Comparison of ENCODE assay signal across 20 mouse cellular contexts in the genomic region with DNA sequence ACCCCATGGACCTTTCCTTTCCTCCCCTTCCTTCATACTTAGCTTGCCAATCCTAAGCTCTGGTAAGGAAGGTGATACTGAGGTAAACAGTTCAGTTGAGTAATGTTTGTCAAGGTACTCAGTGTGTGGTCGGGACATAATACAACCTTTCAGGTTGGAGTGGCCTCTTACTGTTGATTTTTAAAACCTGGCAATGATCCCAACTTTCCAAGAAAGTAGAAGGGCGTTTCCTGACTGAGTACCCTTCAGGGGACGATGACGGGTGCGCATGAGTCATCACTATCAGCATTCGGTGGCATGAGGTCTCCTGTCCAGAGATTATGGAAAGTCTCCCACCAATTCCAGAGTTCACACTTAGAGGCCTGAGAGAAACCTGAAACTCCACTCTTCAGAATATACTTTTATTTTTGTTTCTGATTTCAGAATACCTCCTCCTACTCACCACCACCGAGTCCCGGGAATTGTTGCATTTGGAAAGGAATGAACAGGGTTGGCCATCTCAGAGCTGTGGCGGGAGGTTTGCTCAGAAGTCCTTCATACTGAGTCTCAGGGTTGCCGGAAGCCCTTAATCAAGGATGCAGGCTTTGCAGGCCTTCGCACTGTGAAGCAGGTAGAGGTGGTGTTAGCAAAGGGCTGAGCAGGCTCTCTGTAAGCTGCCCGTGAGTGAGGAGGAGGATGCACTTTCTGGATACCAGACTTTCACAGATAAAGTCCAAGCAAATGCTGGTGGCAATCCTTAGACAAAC. TPM values are rescaled to one million over a fixed set of nuclear protein-coding genes. Genes with fewer than 3 reads are reported as not detected.
A peak's percentile ranks its signal among the peaks of the same experiment; 100 is the strongest.
DNase-seq lines count a peak whose midpoint lies in the region; ATAC-seq and TF ChIP-seq lines count a peak whose summit lies in the region.
"Had no signal": no experiment of that assay in that cellular context is flagged by ENCODE, and none has a peak within 500 bp of the region (broad histone marks: within the 10 kb centered on the region; RNA-seq: fewer than 3 reads in every experiment).

No protein-coding gene starts in this region.

- TF ChIP-seq CTCF in lung, postnatal 0 days (IDR thresholded peaks at IDR 0.05) = no peak

- H3K4me2 ChIP-seq in lung, postnatal 0 days (replicated peaks; ENCODE audit: low read depth, low read length) = no peak overlapping the region
- H3K4me2 ChIP-seq in stomach, embryonic 16.5 days (ENCODE audit: low read depth, low read length) = no peak overlapping the region
- H3K4me2 ChIP-seq: heart, embryonic 12.5 days; kidney, embryonic 15.5 days; limb, embryonic 13.5 days; midbrain, embryonic 12.5 days; neural tube, embryonic 12.5 days had no signal

- DNase-seq in frontal cortex, postnatal 25 days (ENCODE audit: low spot score in 2 of 2) = no peak
- peak; percentile 44 for DNase-seq in fibroblast of lung, adult 2 months (ENCODE audit: low read depth)
- peak; percentile 92 for DNase-seq in lung, postnatal 0 days (ENCODE audit: low spot score)
- no peak for DNase-seq in Muller cell, postnatal 12 days (ENCODE audit: inconsistent ontology term)
- no peak for DNase-seq in urinary bladder, postnatal 4 days (ENCODE audit: low spot score in 2 of 2)
- DNase-seq: cerebellum, adult 9-11 months; gastrocnemius, postnatal 14 days; heart, postnatal 4 days; right cerebral cortex, postnatal 25 days had no signal

- no peaks in the 10 kb centered on the region; the same call in 1 of the 2 replicates for H3K4me1 ChIP-seq in lung, postnatal 0 days (ENCODE audit: insufficient read depth, low read depth, low read length)
- H3K4me1 ChIP-seq in stomach, embryonic 16.5 days (ENCODE audit: control insufficient read depth, insufficient read depth, low read length) = no peaks in the 10 kb centered on the region
- H3K4me1 ChIP-seq: kidney, embryonic 15.5 days; midbrain, embryonic 12.5 days; neural tube, embryonic 12.5 days had no signal

- WGBS in lung, postnatal 0 days = 40% methylated on average over 12 of the region's 12 CpGs
- WGBS in stomach, embryonic 16.5 days = 45% methylated on average over 12 of the region's 12 CpGs

- no peak overlapping the region for H3K4me3 ChIP-seq in lung, postnatal 0 days (ENCODE audit: low read depth, low read length)
- H3K4me3 ChIP-seq in stomach, embryonic 16.5 days (replicated peaks; ENCODE audit: low read length) = no peak overlapping the region
- H3K4me3 ChIP-seq: erythroblast, embryonic 14.5 days; heart, embryonic 12.5 days; kidney, embryonic 15.5 days; left cerebral cortex, adult 2 months; limb, embryonic 13.5 days; midbrain, embryonic 12.5 days; neural tube, embryonic 12.5 days had no signal

- H3K36me3 ChIP-seq in lung, postnatal 0 days (ENCODE audit: insufficient read depth, low read length) = no peaks in the 10 kb centered on the region
- H3K36me3 ChIP-seq in stomach, embryonic 16.5 days (ENCODE audit: control insufficient read depth, insufficient read depth, low read length) = no peaks in the 10 kb centered on the region
- H3K36me3 ChIP-seq: heart, embryonic 12.5 days; kidney, embryonic 15.5 days; limb, embryonic 13.5 days; midbrain, embryonic 12.5 days; neural tube, embryonic 12.5 days had no signal

- H3K9me3 ChIP-seq in lung, postnatal 0 days (ENCODE audit: low read length) = no peaks in the 10 kb centered on the region
- no peaks in the 10 kb centered on the region for H3K9me3 ChIP-seq in stomach, embryonic 16.5 days (replicated peaks; ENCODE audit: control insufficient read depth, low read length)
- H3K9me3 ChIP-seq: heart, embryonic 12.5 days; kidney, embryonic 15.5 days; limb, embryonic 13.5 days; midbrain, embryonic 12.5 days; neural tube, embryonic 12.5 days had no signal

- TF ChIP-seq EP300 in lung, postnatal 0 days (IDR thresholded peaks at IDR 0.05) = peak; percentile 98

- H3K27me3 ChIP-seq in lung, postnatal 0 days (replicated peaks; ENCODE audit: insufficient read depth, low read length) = no peaks in the 10 kb centered on the region
- no peaks in the 10 kb centered on the region for H3K27me3 ChIP-seq in stomach, embryonic 16.5 days (ENCODE audit: control insufficient read depth, insufficient read depth, low read length)
- H3K27me3 ChIP-seq: heart, embryonic 12.5 days; kidney, embryonic 15.5 days; limb, embryonic 13.5 days; midbrain, embryonic 12.5 days; neural tube, embryonic 12.5 days; Patski had no signal

- H3K27ac ChIP-seq in lung, postnatal 0 days (ENCODE audit: low read length) = peak overlapping the region; percentile 17; the same call in 1 of the 2 replicates
- peak overlapping the region; percentile 82 for H3K27ac ChIP-seq in stomach, embryonic 16.5 days (ENCODE audit: low read length)
- H3K27ac ChIP-seq: kidney, embryonic 15.5 days; left cerebral cortex, adult 2 months; limb, embryonic 13.5 days; macrophage; midbrain, embryonic 12.5 days; neural tube, embryonic 12.5 days had no signal

- peak; percentile 50; the same call in 1 of the 2 replicates for ATAC-seq in frontal cortex, adult (ENCODE audit: low TSS enrichment)
- ATAC-seq in lung, postnatal 0 days = peak; percentile 96
- ATAC-seq in stomach, embryonic 16.5 days (ENCODE audit: insufficient read depth, low FRiP score) = peak; percentile 92
- ATAC-seq: Patski had no signal

- H3K9ac ChIP-seq in lung, postnatal 0 days (replicated peaks; ENCODE audit: low read depth) = no peak overlapping the region
- H3K9ac ChIP-seq in stomach, embryonic 16.5 days (ENCODE audit: low read length) = 0 out of 2 replicates have a peak overlapping the region, but pooled peaks have one; percentile 17
- H3K9ac ChIP-seq: heart, embryonic 12.5 days; kidney, embryonic 15.5 days; limb, embryonic 13.5 days; midbrain, embryonic 12.5 days; neural tube, embryonic 12.5 days had no signal

RNA-seq across cellular contexts. Expression of gene Arhgap24, which starts 20.6 kb away (rescaled TPM):
- 26.3 and 28.2 TPM in 2 replicates for polyA plus RNA-seq in lung, postnatal 0 days (2015; fragmentation: Nextera tagmentation; extraction: Ambion mirVana)
- 29.6 and 32.3 TPM in 2 replicates for polyA plus RNA-seq in stomach, embryonic 16.5 days (2015; fragmentation: Nextera tagmentation; extraction: Ambion mirVana)
- polyA plus RNA-seq: erythroblast, embryonic 14.5 days had no signal

Comparison
In these comparisons a context has a peak if more than half of its experiments do, and no peak if none do; other contexts are left out.
1. DNase-seq: peak in fibroblast of lung, adult 2 months (single experiment) and lung, postnatal 0 days (single experiment); none in frontal cortex, postnatal 25 days (0 of 2), Muller cell, postnatal 12 days (single experiment) and urinary bladder, postnatal 4 days (0 of 2).
2. Peak in every context shown above with its lines, with median percentiles within 50 percentile points of each other: ATAC-seq.